Mouse (Mus musculus): ENCODE data around the gene Mag.
"Not testable (repeated sequence)": the region's sequence is repeated elsewhere in the genome, so short reads cannot be mapped to it uniquely, and the experiment has no call there.

Gene Mag

DNA sequence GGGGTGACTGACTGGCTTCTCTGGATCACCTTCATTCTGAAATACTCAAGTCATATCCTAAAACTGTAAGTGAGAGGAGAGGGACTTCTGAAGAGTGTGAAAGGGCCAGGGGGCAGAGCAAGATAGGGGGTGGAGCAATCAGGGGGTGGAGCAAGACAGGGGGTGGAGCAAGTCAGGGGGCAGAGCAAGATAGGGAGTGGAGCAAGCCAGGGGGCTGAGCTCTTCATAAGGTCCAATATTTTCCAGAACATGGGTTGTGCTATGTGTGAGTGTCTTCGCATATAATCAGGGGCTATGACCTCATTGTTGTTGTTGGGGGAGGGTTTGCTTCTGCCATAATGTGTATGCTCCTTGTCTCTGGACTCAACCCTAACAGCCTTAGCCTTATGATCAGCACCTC is 25.4 kb upstream of the Mag start:
- DNase-seq (ENCODE audit: low spot score in 2 of 2), result not testable (repeated sequence)

DNA sequence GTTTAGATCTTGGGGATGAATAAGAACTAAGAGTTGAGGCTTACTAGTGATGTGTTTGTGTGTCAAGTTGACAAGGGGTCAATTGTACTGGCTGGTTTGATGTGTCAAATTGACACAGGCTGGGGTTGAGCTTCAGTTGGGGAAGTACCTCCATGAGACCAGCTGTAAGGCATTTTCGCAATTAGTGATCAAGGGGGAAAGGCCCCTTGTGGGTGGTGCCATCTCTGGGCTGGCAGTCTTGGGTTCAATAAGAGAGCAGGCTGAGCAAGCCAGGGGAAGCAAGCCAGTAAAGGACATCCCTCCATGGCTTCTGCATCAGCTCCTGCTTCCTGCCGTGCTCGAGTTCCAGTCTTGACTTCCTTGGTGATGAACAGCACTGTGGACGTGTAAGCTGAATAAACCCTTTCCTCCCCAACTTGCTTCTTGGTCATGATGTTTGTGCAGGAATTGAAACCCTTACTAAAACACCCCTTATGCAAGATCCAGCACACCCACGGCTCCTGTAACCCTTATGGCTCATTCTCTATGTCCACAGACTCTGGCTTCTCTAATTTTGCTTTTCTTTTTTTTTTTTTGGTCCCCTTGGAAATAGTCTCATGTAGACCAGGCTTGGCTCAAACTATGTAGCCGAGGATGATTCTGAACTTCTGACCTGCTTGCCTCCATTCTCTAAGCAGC is 20.9 kb upstream of the Mag start:
- not testable (repeated sequence) for DNase-seq (ENCODE audit: low spot score in 2 of 2)

DNA sequence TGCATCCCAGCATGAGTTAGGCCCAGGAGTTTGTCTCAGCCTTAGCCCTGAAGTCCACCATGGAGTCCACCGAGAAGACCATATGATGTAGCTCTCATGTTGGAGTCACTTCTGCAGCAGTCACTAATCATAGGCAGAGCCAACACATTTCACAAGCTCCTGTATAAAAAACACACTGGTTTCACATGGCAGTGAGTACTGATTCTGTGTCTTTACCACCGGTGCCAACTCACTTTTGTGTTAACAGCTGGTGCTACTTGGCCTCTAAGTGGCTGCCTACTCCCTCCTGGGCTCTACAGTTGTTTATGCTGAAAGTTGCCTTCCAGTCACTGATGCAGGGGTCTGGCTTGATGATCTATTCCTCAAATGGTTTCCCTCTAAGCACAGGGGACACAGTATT is 9.9 kb upstream of the Mag start, which contains the start of gene Hamp2:
Gene Hamp2 (minus strand): TSS at position 101 of the 400 bp plus-strand sequence.
- not testable (repeated sequence) for DNase-seq (ENCODE audit: low spot score in 2 of 2)

DNA sequence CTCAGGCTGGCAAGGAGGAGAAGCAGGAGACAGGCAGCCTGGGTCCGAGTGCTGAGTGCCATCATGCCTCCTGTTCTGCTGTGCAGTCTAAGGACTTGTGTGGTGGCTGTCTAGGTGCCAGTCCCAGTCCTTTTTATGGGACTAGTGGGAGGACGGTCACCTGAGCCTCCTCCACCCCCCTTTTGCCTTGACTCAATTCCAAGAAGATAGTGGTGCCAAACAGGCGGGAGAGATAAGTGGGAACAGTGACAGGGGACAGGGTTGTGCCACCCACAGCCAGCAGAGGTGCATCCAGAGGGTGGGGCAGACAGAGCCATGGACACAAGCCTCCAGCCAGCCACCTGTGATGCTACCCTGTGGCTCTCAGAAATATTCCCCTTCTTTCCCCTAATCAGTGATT is 9.4 kb upstream of the Mag start:
- no peak for DNase-seq (ENCODE audit: low spot score in 2 of 2)

DNA sequence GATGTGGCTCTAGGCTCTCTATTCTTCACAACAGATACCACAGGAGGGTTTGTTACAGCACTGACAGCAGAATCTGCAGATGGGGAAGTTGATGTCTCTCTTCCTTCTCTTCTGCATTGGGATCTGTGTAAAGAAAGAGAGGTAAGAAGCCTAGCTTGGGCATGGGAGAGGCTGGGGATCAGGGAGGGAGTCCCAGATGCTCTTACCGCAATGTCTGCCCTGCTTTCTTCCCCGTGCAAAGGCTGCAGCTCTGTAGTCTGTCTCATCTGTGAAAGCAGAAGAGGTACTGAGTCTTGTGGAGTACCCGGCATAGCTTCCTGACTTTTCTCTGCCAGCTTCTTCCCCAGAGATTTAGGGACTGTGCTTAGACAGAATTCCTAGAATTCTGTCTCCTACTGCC is 7.8 kb upstream of the Mag start:
- not testable (repeated sequence) for DNase-seq (ENCODE audit: low spot score in 2 of 2)

DNA sequence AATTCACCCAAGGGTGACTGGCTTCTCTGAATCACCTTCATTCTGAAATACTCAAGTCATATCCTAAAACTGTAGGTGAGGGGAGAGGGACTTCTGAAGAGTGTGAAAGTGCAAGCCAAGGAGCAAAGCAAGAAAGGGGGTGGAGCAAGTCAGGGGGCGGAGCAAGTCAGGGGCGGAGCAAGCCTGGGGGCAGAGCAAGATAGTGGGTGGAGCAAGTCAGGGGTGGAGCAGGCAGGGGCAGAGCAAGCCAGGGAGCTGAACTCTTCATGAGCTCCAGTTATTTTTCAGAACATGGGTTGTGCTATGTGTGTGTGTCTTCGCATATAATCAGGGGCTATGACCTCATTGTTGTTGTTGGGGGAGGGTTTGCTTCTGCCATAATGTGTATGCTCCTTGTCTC is 5.5 kb upstream of the Mag start:
- no peak for DNase-seq (ENCODE audit: low spot score in 2 of 2)

DNA sequence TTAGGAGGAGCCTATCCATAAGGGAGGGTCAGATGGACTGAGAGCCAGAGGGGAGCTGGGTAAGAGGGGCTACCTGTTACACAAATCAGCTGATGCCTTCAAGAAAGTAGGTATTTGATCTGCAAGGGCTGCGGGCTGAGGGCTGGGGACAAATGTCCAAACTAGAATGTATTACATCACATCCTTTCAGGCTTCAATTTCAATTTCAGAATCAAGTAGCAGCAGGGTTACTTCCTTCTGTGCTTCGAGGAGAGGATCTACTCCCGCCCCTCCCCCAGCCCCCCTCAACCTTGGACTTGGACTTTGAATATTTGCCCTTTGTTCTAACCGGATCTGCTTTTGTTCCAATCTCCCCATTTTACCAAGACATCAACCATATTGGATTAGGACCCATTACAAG is 2.5 kb upstream of the Mag start:
- DNase-seq (ENCODE audit: low spot score in 2 of 2), result no peak

DNA sequence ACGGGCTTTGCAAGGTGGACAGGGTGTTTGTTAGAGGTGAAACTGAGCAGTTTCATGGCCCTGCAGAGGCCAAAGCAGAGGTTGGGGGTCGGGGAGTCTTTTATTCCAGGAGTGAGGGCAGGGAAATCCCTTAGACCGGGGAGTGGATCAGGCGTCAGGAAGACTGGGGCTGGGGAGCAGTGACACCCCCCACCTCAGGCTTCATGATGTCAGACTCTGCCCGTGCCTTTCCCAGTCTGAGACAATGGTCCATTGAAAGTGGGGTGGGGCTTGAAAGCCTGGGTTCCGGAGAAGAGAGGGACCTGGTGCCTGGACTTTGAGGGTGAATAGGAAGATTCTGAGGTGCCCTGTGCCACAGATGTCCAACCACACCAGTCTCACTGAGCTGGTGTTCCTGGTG is 2.0 kb upstream of the Mag start:
- no peak for DNase-seq (ENCODE audit: low spot score in 2 of 2)

DNA sequence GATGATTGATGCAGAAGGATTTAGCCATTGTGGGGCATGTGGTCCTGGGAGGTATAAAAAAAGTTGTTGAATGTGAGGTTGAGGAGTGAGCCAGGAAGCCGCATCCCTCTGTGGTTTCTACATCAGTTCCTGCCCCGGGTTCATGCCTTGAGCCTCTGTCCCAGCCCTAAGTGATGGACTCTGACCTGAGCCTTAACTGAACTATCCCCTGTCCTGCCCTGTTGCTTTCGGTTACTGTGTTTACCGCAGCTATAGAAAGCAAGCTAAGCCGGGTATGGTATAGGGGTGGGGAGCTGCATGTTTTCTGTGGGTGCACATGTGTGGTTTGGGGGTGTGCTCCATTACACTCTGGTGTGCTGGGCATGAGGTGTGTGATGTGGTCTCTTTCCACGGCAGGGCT is 4.9 kb downstream of the Mag start:
- DNase-seq (ENCODE audit: low spot score in 2 of 2), result no peak

DNA sequence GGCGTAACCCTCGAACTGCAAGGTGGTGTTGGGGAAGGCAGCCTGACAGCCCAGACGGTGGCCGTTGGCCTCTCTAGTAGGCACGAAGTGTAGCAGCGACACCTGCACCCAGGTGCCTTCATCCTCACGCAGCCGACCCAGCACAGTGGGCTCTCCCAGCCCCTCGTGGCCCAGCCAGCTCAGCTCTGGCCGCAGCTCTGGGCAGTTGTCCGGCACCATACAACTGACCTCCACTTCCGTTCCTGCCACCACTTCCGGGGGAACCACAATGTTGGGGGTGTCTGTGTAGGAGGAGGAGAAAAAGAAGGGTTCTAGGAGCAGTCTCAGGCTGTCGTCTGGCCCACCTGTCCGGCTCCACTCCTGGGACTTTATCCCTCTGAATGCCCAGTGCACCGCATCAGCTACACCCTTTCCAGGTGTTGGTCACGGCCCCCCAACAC is 5.7 kb downstream of the Mag start:
- no peak for DNase-seq (ENCODE audit: low spot score in 2 of 2)

DNA sequence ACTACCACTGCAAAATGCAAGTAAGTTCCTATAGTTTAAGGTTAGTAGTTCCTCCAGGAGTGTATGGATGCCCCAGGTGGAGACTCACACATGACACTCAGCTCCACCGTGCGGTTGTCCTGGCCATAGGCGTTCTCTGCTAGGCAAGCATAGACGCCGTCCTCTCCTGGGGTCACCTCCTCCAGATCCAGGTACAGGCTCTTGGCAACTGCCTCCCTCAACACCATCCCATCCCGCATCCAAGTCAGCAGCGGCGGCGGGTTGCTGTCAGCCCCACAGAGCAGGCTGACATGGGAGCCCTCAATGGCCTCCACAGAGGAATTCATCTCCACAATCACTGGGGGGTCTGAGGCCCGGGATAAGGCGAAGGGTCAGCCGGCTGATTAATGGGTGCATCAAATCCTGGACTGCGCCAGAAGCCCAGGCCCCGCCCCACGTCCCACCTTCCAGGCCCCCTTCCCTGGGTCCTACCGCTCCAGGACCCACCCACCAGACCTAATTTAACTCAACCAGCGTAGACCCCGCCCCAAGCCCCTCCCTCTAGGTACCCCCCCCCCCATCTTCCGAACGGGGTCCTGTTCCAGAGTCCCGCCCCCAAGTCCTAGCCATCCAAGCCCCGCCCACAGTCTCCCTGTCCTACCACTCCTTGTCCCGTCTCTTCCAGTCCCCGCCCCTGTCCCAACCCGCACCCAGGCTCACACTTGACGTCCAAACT is 6.2 kb downstream of the Mag start:
- no peak for DNase-seq (ENCODE audit: low spot score in 2 of 2)

DNA sequence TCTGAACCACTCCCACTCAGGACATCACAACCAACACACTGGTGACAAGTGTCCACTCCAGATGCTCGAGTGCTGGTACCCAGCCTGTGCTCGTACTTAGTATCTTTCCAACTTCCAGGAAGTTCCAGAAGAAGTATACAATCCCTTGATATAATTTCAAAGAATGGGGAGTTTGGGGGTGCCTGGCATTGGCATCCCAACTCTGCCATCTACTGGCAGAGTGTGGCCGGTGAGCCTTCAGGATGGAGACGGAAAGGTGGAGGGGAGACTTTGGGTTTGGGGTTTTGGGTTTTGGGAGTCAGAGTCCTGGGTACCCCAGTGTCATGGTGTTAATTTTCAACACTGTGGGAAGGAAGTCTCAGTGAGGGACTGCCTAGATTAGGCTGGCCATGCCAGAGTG is 10.6 kb downstream of the Mag start:
- no peak for DNase-seq (ENCODE audit: low spot score in 2 of 2)

DNA sequence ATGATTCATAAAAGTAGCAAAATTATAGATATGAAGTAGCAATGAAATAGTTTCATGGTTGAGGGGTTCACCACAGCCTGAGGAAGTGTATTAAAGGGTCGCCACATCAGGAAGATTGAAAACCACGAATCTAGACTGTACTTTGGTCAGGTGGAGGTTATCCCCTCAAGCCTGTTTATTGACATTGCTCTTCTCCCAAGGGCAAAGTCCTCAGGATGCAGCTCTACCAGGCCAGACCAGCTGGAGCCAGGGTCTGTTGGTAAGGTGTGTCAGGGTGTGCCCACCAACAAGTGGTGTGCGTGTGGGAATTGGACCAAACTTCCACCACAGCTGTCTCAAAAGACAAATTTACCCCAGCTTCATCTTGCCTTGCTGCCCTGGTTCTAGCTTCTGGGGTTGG is 19.5 kb downstream of the Mag start:
- DNase-seq (ENCODE audit: low spot score in 2 of 2), result no peak

DNA sequence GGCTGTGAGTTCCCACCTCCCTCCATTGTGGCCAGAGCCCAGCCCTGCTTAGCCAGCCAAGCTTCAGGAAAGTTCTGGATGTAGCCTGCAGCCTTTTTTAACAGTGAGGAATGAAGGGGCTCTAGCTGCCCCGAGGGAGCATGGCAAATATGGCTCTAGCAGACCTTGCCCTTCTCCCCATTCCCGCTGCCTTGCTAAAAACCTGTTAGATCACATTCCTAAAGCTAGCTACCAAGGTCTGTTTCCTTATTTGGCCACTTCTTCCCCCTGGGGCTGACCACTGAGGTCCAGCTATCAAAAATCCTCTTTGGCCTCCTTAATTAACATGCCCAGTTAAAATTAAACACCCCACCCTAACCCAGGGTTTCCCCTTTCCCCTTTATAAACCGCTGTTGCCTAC is 22.2 kb downstream of the Mag start:
- DNase-seq (ENCODE audit: low spot score in 2 of 2), result no peak

DNA sequence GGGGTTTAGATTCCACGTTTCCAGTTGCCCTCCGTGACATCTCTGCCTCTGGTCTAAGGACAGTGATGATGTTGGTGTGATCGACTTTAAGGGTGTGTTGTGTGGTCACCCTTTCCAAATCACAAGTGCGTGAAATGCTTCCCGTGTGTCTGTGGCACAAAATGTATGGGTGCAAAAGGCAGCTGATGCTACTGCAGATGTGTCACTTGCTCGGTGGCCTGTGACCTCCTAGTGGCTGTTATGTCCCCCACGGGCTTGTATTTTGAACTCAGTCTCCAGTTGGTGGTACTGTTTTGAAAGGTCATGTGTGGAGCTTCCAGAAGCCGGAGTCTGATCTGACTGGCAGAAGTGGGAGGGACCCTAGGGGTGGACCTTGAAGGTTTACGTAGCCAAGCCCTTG is 22.9 kb downstream of the Mag start:
- no peak for DNase-seq (ENCODE audit: low spot score in 2 of 2)

DNA sequence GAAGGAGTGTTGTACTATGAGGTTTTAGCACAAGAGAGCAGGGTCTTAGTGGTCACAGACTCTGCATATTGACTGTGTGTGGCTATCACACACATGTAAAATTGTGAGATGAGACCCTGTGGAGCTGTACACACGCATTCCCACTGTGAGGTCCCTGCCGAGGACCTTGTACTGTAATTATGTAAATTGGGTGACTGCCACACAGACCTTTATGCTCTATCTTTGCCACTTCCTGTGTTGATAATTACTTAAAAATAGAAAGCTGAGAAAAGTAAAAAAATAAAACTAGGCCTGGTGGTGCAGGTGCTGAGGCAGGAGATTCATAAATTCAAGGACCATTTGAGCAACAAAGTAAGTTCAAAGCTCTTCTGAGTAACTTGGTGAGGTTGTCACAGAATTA is 24.0 kb downstream of the Mag start:
- DNase-seq (ENCODE audit: low spot score in 2 of 2), result no peak

DNA sequence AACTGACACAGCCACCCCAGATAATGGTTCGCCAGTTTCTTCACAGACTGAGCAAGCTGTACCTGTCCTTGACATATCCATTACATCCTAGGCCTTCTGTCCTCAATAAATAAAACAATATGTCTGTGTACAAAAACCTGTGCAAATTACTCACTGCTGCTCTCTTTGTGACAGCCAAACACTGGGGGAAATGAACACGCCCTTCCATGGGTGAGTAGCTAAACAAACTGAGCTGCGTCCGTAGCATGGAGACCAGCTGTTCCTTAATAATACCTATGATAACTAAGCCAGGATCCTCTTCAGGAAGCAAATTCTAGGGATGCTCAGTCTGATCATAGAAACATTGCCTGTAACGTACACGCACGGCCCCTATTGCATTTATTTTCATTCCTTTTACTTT is 25.9 kb downstream of the Mag start:
- no peak for DNase-seq (ENCODE audit: low spot score in 2 of 2)

DNA sequence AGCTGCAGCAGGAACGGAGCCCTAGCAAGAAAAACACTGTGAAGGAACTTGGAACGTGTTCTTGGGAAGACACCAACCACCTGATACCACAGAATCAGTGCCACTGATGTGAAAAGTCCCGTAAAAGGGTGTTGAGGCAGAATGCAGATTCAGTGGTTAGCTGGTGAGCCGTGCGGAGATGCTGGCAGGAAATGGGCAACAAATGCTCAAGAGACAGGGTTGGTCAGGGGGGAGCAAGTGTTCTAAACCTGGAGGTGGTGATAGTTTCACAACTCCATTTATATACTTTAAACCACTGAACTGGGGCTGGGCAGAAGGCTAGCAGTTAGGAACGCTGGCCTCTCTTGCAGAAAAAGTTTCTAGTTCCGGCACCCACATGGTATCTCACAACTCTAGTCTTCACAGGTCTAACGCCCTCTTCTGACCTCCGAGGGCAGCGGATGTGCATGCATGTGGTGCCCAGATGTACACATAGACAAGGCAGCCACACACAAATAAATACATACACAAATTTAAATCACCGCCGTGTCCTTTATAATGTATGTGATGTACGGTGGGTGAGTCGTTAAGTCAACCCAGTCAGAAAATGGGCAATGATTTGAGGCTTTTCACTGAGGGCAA is 27.0 kb downstream of the Mag start:
- DNase-seq (ENCODE audit: low spot score in 2 of 2), result no peak

DNA sequence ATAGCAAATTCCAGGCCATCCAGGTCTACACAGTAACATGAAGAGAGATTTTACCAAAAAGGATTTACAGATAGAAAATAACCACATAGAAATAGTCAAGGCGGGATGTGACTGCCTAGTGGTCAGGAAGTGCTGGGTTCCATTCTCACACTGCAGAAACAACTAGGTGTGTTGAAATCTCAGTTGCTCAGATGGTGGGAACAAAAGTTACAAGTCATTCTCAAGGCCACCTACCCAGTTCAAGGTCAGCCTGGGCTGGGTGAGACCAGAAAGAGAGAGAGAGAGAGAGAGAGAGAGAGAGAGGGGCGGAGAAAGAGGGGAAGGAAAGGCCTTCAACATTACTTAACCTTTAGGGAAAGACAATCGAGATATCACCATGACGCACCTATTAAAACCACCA is 27.8 kb downstream of the Mag start:
- no peak for DNase-seq (ENCODE audit: low spot score in 2 of 2)

DNA sequence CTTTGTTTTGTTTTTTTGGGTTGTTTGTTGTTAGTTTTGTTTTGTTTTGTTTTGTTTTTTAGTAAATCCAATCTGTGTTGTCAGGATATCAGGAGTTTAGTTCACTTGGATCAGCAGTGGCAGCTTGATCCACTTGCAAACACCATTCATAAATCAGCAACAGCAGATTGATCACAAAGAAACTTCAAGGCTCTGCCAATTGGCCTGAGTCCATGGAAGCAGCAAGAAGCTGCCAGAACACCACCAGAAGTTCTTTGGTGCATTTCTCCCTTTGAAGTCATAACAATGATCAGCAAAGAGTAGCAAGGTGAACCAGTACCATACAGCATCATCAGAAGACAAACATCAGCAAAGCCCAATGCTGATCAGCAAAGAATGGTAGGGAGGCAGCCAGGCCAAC is 30.6 kb downstream of the Mag start:
- DNase-seq (ENCODE audit: low spot score in 2 of 2), result no peak

DNA sequence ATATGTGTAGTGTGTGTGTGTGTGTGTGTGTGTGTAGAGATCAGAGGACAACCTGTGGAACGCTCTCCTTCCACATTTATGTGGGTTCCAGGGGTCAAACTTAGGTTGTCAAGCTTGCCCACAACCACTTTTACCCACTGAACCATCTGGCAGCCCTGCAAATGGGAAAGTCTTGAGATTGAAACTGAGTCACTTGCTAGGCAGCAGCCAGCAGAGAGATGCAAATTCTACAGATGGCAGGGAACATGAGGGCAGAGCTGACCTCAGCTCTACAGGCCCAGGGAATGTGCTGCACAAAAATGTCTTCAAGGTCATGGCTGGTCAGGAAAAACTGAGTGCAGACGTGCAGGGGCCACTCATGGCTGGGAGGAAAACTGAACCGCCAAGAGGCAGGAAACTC is 33.3 kb downstream of the Mag start:
- no peak for DNase-seq (ENCODE audit: low spot score in 2 of 2)

DNA sequence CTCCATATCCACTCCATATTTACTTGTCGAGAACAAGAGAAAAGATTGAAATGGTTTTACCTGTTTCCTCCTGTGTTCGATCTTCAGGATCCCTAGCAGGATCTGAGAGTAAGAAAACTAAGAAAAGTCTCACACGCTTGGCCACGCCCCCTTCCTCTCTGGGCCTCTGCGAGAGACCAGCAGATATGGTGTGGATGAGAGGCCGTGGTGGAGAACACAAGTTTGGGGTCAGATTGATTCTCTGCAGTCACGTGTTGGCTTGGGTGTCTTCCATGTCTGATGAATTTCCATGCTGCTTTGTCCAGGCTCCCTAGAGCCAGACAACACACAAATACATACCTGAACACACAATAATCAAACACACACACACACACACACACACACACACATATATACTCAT is 34.5 kb downstream of the Mag start, which contains the start of gene Cd22:
Gene Cd22 (minus strand): TSS at position 167 of the 400 bp plus-strand sequence.
- DNase-seq (ENCODE audit: low spot score in 2 of 2), result no peak

DNA sequence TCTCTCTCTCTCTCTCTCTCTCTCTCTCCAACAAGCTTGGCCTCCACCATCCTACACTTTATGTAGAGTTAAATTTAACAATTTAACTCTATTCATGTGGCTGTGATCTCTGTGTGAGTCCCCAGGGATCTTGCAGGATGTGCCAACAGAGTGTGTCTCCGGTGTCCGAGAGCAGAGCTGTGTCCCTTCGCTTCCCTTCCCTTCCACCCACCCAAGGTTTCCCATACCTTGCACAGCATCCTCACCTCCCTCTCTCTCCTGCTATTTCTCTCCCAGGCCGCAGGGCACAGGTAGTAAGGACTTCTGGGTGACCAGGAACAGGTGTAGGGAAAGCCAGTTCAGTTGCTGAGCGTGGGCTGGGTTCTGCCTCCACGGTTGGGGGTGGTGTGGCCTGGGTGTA is 35.7 kb downstream of the Mag start:
- no peak for DNase-seq (ENCODE audit: low spot score in 2 of 2)

Data from urinary bladder, postnatal 4 days (tissue).